Mouse (Mus musculus) stomach, embryonic 14.5 days (tissue): ENCODE measurements at regions not wholly inside any gene's neighbourhood (a gene's known extent, or its start where the extent isn't known, plus 50 kb on each side); places are given as distances from the start of the nearest gene placed in this dataset.

Experiments
- ATAC-seq: fragments of 200-750 bp; cut with Nextera tagmentation; 2 replicates; pipeline ENCODE4 v1.8.0; 2017; ENCODE audit warnings: low read depth, moderate TSS enrichment; ENCODE audit not compliant: insufficient number of reproducible peaks, insufficient read depth, low FRiP score
- H3K27ac ChIP-seq: fragments of 300-500 bp; sonication (generic); 2 replicates; pipeline ENCODE4 v1.5.1; 2014; ENCODE audit warnings: mild to moderate bottlenecking, low read length, moderate library complexity, mixed read lengths
- H3K27me3 ChIP-seq: fragments of 300-500 bp; sonication (generic); 2 replicates; pipeline ENCODE4 v1.6.1; 2014; ENCODE audit warnings: low read length, control low read depth, mixed read lengths; ENCODE audit not compliant: control insufficient read depth, insufficient read depth
- H3K36me3 ChIP-seq: fragments of 300-500 bp; sonication (generic); 2 replicates; pipeline ENCODE4 v1.6.1; 2014; ENCODE audit warnings: mild to moderate bottlenecking, control low read depth, low read length, moderate library complexity, mixed read lengths; ENCODE audit not compliant: control insufficient read depth, insufficient read depth
- H3K4me1 ChIP-seq: fragments of 300-500 bp; sonication (generic); 2 replicates; pipeline ENCODE4 v1.6.1; 2014; ENCODE audit warnings: low read length, control low read depth, mixed read lengths; ENCODE audit not compliant: control insufficient read depth, insufficient read depth
- H3K4me2 ChIP-seq: fragments of 300-500 bp; sonication (generic); replicated peaks from 2 replicates; pipeline ENCODE4 v1.6.1; 2014; ENCODE audit warnings: low read depth, low read length, control low read depth
- H3K4me3 ChIP-seq: fragments of 300-500 bp; sonication (generic); 2 replicates; pipeline ENCODE4 v1.5.1; 2014; ENCODE audit warnings: low read depth, low read length, control low read depth
- H3K9ac ChIP-seq: fragments of 300-500 bp; sonication (generic); replicated peaks from 2 replicates; pipeline ENCODE4 v1.6.1; 2014; ENCODE audit warnings: low read depth, mild to moderate bottlenecking, control low read depth, low read length, moderate library complexity, mixed read lengths
- H3K9me3 ChIP-seq: fragments of 300-500 bp; sonication (generic); 2 replicates; pipeline ENCODE4 v1.6.1; 2016; ENCODE audit warnings: low read depth, low read length, control low read depth; ENCODE audit not compliant: control insufficient read depth
- WGBS: fragments of 180-500 bp; shearing (Covaris S2); extraction: QIAGEN DNeasy Blood & Tissue Kit; methylation state at CpG from one replicate; pipeline ENCODE4 v1.1.7; 2014; 5-methylcytosine and 5-hydroxymethylcytosine counted together

GRCm38 (mm10) chr4:55586212-55586611 is 53.9 kb upstream of the Klf4 start:
- H3K27ac ChIP-seq = no peak overlapping the region
- WGBS = 80% methylated on average over 3 of the region's 3 CpGs
- H3K9me3 ChIP-seq = no peaks in the 10 kb centered on the region
- ATAC-seq = no peak
- no peak overlapping the region for H3K9ac ChIP-seq
- H3K4me1 ChIP-seq = no peaks in the 10 kb centered on the region
- no peak overlapping the region for H3K4me3 ChIP-seq
- no peak overlapping the region for H3K4me2 ChIP-seq
- no peaks in the 10 kb centered on the region for H3K36me3 ChIP-seq
- H3K27me3 ChIP-seq = no peaks in the 10 kb centered on the region

GRCm38 (mm10) chr4:55583589-55583988 is 51.3 kb upstream of the Klf4 start:
- Histone ChIP-seq H3K9me3 (no peaks in the 10 kb centered on the region), H3K27me3 (no peaks in the 10 kb centered on the region), H3K4me1 (no peaks in the 10 kb centered on the region), H3K4me2 (no peak overlapping the region), H3K9ac (no peak overlapping the region), H3K36me3 (no peaks in the 10 kb centered on the region), H3K4me3 (no peak overlapping the region), H3K27ac (no peak overlapping the region)
- no peak for ATAC-seq
- WGBS = 70% methylated on average over 8 of the region's 8 CpGs
